Mouse (Mus musculus): ENCODE data around the gene Rora. TPM values are rescaled to one million over a fixed set of nuclear protein-coding genes. Genes with fewer than 3 reads are reported as not detected.

The Rora gene
- polyA plus RNA-seq, 1 experiment: 5.0 TPM

- H3K4me1 ChIP-seq (ENCODE audit: control insufficient read depth, insufficient read depth, low read length): no peaks in the 10 kb centered on the region
- H3K27ac ChIP-seq (ENCODE audit: insufficient read depth, low read depth, low read length): no peak overlapping the region
- H3K4me3 ChIP-seq (ENCODE audit: insufficient read depth, low read length): no peak overlapping the region
- TF ChIP-seq POLR2A (IDR thresholded peaks at IDR 0.05; ENCODE audit: borderline replicate concordance, low read depth, low read length): no peak
- no peak for TF ChIP-seq CTCF (IDR thresholded peaks at IDR 0.05; ENCODE audit: low read depth, low read length)
Measured at GRCm38 (mm10) chr9:68799065-68799464, 145.5 kb downstream of the Rora start.

GRCm38 (mm10) chr9:68804229-68804628 is 150.6 kb downstream of the Rora start:
- no peak overlapping the region for H3K27ac ChIP-seq (ENCODE audit: insufficient read depth, low read depth, low read length)
- no peaks in the 10 kb centered on the region for H3K4me1 ChIP-seq (ENCODE audit: control insufficient read depth, insufficient read depth, low read length)
- TF ChIP-seq CTCF (IDR thresholded peaks at IDR 0.05; ENCODE audit: low read depth, low read length) (no peak), POLR2A (IDR thresholded peaks at IDR 0.05; ENCODE audit: borderline replicate concordance, low read depth, low read length) (no peak)
- H3K4me3 ChIP-seq (ENCODE audit: insufficient read depth, low read length): no peak overlapping the region

- no peak for TF ChIP-seq POLR2A (IDR thresholded peaks at IDR 0.05; ENCODE audit: borderline replicate concordance, low read depth, low read length)
- no peak for TF ChIP-seq CTCF (IDR thresholded peaks at IDR 0.05; ENCODE audit: low read depth, low read length)
- H3K27ac ChIP-seq (ENCODE audit: insufficient read depth, low read depth, low read length): no peak overlapping the region
- H3K4me1 ChIP-seq (ENCODE audit: control insufficient read depth, insufficient read depth, low read length): no peaks in the 10 kb centered on the region
- H3K4me3 ChIP-seq (ENCODE audit: insufficient read depth, low read length): no peak overlapping the region
Measured at GRCm38 (mm10) chr9:68805776-68806175, 152.2 kb downstream of the Rora start.

GRCm38 (mm10) chr9:68807735-68808134 is 154.1 kb downstream of the Rora start:
- Histone ChIP-seq H3K4me3 (ENCODE audit: insufficient read depth, low read length) (no peak overlapping the region), H3K4me1 (ENCODE audit: control insufficient read depth, insufficient read depth, low read length) (no peaks in the 10 kb centered on the region), H3K27ac (ENCODE audit: insufficient read depth, low read depth, low read length) (no peak overlapping the region)
- no peak for TF ChIP-seq POLR2A (IDR thresholded peaks at IDR 0.05; ENCODE audit: borderline replicate concordance, low read depth, low read length)
- no peak for TF ChIP-seq CTCF (IDR thresholded peaks at IDR 0.05; ENCODE audit: low read depth, low read length)

- Histone ChIP-seq H3K27ac (ENCODE audit: insufficient read depth, low read depth, low read length) (no peak overlapping the region), H3K4me3 (ENCODE audit: insufficient read depth, low read length) (no peak overlapping the region), H3K4me1 (ENCODE audit: control insufficient read depth, insufficient read depth, low read length) (no peaks in the 10 kb centered on the region)
- TF ChIP-seq CTCF (IDR thresholded peaks at IDR 0.05; ENCODE audit: low read depth, low read length) (no peak), POLR2A (IDR thresholded peaks at IDR 0.05; ENCODE audit: borderline replicate concordance, low read depth, low read length) (no peak)
Measured at GRCm38 (mm10) chr9:68809536-68809935, 155.9 kb downstream of the Rora start.

GRCm38 (mm10) chr9:68814723-68815122 is 161.1 kb downstream of the Rora start:
- Histone ChIP-seq H3K27ac (ENCODE audit: insufficient read depth, low read depth, low read length) (no peak overlapping the region), H3K4me3 (ENCODE audit: insufficient read depth, low read length) (no peak overlapping the region), H3K4me1 (ENCODE audit: control insufficient read depth, insufficient read depth, low read length) (no peaks in the 10 kb centered on the region)
- TF ChIP-seq CTCF (IDR thresholded peaks at IDR 0.05; ENCODE audit: low read depth, low read length): no peak
- no peak for TF ChIP-seq POLR2A (IDR thresholded peaks at IDR 0.05; ENCODE audit: borderline replicate concordance, low read depth, low read length)

GRCm38 (mm10) chr9:68815877-68816276 is 162.3 kb downstream of the Rora start:
- no peak overlapping the region for H3K4me3 ChIP-seq (ENCODE audit: insufficient read depth, low read length)
- H3K4me1 ChIP-seq (ENCODE audit: control insufficient read depth, insufficient read depth, low read length): no peaks in the 10 kb centered on the region
- TF ChIP-seq CTCF (IDR thresholded peaks at IDR 0.05; ENCODE audit: low read depth, low read length) (no peak), POLR2A (IDR thresholded peaks at IDR 0.05; ENCODE audit: borderline replicate concordance, low read depth, low read length) (no peak)
- no peak overlapping the region for H3K27ac ChIP-seq (ENCODE audit: insufficient read depth, low read depth, low read length)

- Histone ChIP-seq H3K27ac (ENCODE audit: insufficient read depth, low read depth, low read length) (no peak overlapping the region), H3K4me3 (ENCODE audit: insufficient read depth, low read length) (no peak overlapping the region), H3K4me1 (ENCODE audit: control insufficient read depth, insufficient read depth, low read length) (no peaks in the 10 kb centered on the region)
- no peak for TF ChIP-seq CTCF (IDR thresholded peaks at IDR 0.05; ENCODE audit: low read depth, low read length)
- no peak for TF ChIP-seq POLR2A (IDR thresholded peaks at IDR 0.05; ENCODE audit: borderline replicate concordance, low read depth, low read length)
Measured at GRCm38 (mm10) chr9:68820036-68820435, 166.4 kb downstream of the Rora start.

GRCm38 (mm10) chr9:68820478-68820877 is 166.9 kb downstream of the Rora start:
- no peaks in the 10 kb centered on the region for H3K4me1 ChIP-seq (ENCODE audit: control insufficient read depth, insufficient read depth, low read length)
- H3K27ac ChIP-seq (ENCODE audit: insufficient read depth, low read depth, low read length): no peak overlapping the region
- H3K4me3 ChIP-seq (ENCODE audit: insufficient read depth, low read length): no peak overlapping the region
- TF ChIP-seq POLR2A (IDR thresholded peaks at IDR 0.05; ENCODE audit: borderline replicate concordance, low read depth, low read length) (no peak), CTCF (IDR thresholded peaks at IDR 0.05; ENCODE audit: low read depth, low read length) (no peak)

- H3K27ac ChIP-seq (ENCODE audit: insufficient read depth, low read depth, low read length): no peak overlapping the region
- no peak overlapping the region for H3K4me3 ChIP-seq (ENCODE audit: insufficient read depth, low read length)
- TF ChIP-seq CTCF (IDR thresholded peaks at IDR 0.05; ENCODE audit: low read depth, low read length): no peak
- no peak for TF ChIP-seq POLR2A (IDR thresholded peaks at IDR 0.05; ENCODE audit: borderline replicate concordance, low read depth, low read length)
- no peaks in the 10 kb centered on the region for H3K4me1 ChIP-seq (ENCODE audit: control insufficient read depth, insufficient read depth, low read length)
Measured at GRCm38 (mm10) chr9:68821388-68821787, 167.8 kb downstream of the Rora start.

GRCm38 (mm10) chr9:68823292-68823691 is 169.7 kb downstream of the Rora start:
- H3K4me3 ChIP-seq (ENCODE audit: insufficient read depth, low read length): no peak overlapping the region
- H3K4me1 ChIP-seq (ENCODE audit: control insufficient read depth, insufficient read depth, low read length): no peaks in the 10 kb centered on the region
- no peak overlapping the region for H3K27ac ChIP-seq (ENCODE audit: insufficient read depth, low read depth, low read length)
- no peak for TF ChIP-seq CTCF (IDR thresholded peaks at IDR 0.05; ENCODE audit: low read depth, low read length)
- no peak for TF ChIP-seq POLR2A (IDR thresholded peaks at IDR 0.05; ENCODE audit: borderline replicate concordance, low read depth, low read length)
